Mouse (Mus musculus): ENCODE results near the gene Mrpl37. TPM values are rescaled to one million over a fixed set of nuclear protein-coding genes. Genes with fewer than 3 reads are reported as not detected.
"Not testable (repeated sequence)": the region's sequence is repeated elsewhere in the genome, so short reads cannot be mapped to it uniquely, and the experiment has no call there.

Gene Mrpl37
- total RNA-seq (2021): 10 to 100 TPM; 82.0 to 95.5 TPM
- long read RNA-seq, experiment 1, transcript Mrpl37-201 (7 exons, 1,498 nt): major isoform, 85 of 93 reads
- long read RNA-seq, experiment 1, partial matches to known transcripts: 1 of 93 reads
- long read RNA-seq, experiment 1, other reads (novel, unspliced or antisense): 3 of 93 reads
- long read RNA-seq, experiment 2, transcript Mrpl37-201 (7 exons, 1,498 nt): major isoform, 95 of 105 reads
- long read RNA-seq, experiment 2, partial matches to known transcripts: 5 of 105 reads
- long read RNA-seq, experiment 2, other reads (novel, unspliced or antisense): 3 of 105 reads

GRCm38 (mm10) chr4:107066252-107067124, at the start of gene Mrpl37, which contains the start of gene Cyb5rl:
Gene Mrpl37, minus strand, starts transcription at chr4:107066868.
Gene Cyb5rl, plus strand, starts transcription at chr4:107066988.
- peak; percentile 95 for DNase-seq

GRCm38 (mm10) chr4:107114278-107114677, 47.6 kb upstream of the Mrpl37 start:
- no peak for DNase-seq

DNA sequence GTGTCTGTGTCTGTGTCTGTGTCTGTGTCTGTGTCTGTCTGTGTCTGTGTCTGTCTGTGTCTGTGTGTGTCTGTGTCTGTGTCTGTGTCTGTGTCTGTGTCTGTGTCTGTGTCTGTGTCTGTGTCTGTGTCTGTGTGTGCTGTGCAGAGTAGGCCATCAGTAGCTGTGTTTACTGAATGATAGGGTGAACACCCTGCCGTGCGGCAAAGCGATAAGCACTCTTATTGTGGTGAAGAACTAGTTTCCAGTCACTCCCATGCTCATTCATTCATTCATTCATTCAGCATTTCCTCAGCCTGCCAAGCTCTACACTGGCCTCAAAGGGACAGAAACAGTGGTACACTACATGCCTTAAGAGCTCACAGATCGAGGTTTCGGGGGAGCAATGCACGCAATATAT, 42.5 kb upstream of the Mrpl37 start:
- DNase-seq: not testable (repeated sequence)

DNA sequence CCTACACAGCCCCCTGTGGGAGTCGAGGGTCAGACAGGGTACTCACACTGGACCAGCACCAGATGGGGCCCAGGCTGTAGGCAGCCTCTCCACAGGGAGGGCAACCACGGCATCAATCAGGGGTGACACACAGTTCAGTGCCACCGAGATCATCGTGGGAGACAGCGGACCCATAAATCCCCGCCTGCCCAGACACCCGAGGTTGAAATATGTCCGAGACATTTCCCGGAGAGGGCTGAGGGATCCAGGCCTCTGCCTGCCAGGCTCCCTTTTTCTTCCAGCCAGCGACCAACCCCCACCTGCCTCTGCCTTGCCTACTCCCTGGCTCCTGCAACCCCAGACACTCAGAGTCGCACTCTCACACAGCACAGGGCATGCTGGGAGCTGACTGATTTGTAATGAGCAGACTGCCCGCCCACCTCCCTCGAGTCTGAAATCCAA, 41.6 kb upstream of the Mrpl37 start:
- no peak for DNase-seq

DNA sequence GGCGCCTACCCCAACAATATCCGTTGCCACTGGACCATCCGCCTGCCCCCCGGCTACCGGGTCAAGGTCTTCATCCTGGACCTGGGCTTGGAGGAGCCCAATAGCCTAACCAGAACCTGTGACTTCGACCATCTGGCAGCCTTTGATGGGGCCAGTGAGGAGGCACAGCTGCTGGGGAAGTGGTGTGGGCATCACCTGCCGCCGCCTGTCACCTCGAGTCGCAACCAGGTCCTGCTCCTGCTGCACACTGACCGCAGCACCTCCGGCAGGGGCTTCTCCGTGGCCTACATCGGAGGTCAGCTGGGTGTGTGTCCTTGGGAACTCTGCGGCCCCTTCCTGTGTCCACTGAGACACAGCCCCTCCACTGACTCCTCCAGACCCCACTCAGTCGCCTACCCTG, 40.1 kb upstream of the Mrpl37 start:
- DNase-seq: no peak

DNA sequence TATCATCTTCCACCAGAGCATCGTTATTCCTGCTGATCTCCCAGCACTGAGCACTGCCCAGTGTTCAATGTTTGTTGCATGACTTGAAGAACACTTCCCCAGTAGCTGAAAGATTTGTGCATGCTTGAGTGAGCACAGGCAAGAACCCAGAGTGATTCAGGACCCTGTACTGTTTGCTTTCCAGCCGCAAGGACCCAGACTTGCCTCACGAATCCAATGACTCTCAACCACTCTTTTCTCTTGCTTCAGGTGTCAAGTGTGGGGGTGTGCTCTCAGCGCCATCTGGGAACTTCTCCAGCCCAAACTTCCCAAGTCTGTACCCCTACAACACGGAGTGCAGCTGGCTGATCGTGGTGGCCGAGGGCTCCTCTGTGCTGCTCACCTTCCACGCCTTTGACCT, 35.6 kb upstream of the Mrpl37 start:
- no peak for DNase-seq

GRCm38 (mm10) chr4:107098791-107099525, 32.3 kb upstream of the Mrpl37 start:
- DNase-seq: no peak

- no peak for DNase-seq
These were observed 31.7 kb upstream of the Mrpl37 start for GRCm38 (mm10) chr4:107098375-107098774.

DNA sequence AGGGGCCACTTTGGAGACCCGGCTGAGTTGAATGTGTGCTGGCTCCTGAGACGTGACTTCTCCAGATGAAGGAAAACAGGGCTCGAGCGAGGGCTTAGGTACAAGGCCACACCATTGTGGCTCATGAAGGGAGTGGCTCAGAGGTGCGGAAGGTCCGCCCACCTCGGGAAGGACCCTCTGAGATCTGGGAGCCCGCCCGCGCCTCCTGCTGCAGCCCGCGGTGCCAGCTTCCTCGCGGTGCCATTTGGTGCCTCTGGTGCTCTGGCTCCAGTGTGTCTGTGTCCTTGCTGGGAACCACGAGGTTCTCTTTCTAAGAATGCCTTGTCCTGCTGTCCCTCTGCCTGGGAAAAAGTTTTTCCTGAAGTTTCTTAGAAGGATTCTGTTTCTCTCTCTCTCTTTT, 31.2 kb upstream of the Mrpl37 start:
- no peak for DNase-seq

GRCm38 (mm10) chr4:107096841-107097373, 30.2 kb upstream of the Mrpl37 start, which contains the start of gene Cdcp2:
Gene Cdcp2, plus strand, starts transcription at chr4:107096891.
- no peak for DNase-seq

DNA sequence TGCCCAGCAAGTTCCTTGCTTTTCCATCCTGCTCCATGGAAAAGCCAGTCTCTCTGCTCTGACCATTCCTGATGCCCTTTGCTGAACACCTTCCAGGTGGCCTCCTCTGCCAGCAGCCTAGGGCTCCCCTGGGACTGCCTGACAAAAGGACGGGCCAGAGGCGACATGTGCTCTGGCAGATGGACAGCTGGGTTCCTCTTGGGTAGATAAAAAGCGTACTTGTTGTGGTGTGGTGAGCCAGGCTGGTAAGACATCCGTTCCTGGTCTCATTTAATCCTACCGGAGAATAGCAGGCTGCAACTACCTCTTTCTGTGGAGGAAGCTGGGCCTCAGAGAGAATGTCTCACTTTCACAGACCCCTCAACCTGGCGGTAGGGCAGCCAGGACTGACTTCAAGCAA, 29.4 kb upstream of the Mrpl37 start:
- DNase-seq: no peak

DNA sequence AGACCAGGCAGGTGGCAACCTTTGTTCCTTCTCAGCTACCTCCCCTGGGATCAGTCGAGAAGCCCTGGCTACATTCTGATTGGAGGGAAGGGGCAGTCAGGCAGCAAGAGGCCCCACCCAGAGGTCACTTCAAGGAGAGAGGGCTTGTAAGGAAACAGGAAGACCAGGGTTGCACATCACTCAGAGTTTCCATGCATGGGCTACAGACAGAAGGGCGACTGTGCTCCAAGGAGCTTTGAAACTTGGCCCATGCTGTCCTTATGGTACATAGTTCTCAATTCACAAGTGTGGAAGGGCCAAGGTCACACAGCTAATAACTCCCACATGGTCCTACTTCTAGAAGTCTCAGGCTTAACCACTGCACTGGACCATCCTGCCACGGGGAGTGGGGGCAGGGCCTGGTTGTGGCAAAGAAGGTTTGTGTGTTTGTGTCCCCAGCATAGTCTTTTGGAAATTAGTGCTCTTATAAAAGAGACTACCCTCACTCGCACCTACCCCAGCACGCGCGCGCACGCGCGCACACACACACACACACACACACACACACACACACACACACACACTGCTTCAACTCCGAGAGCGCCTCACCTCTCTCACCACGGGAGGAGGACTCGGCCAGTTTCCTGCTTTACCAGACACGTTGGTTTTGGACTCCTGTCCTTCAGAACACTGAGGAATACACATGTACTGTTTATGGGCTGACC, 28.0 kb upstream of the Mrpl37 start:
- no peak for DNase-seq

DNA sequence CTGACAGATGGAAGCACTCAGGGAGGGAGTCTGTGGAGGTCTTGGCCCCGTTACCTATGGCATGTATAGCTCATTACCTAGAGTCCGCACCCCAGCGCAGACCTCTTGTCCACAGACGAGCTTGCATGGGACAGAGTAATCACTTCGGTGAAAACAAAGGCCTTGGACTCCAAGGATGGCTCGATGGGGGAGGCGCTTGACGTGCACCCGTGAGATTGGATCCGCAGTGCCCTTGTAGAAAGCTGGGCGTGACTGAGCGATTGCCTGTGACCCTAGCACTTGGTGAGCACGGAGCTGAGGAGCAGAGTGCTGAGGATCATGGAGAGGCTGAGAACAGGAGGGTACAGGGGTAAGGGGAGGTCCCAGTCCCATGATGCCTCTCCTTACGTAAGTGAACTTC, 25.0 kb upstream of the Mrpl37 start:
- DNase-seq: no peak

DNA sequence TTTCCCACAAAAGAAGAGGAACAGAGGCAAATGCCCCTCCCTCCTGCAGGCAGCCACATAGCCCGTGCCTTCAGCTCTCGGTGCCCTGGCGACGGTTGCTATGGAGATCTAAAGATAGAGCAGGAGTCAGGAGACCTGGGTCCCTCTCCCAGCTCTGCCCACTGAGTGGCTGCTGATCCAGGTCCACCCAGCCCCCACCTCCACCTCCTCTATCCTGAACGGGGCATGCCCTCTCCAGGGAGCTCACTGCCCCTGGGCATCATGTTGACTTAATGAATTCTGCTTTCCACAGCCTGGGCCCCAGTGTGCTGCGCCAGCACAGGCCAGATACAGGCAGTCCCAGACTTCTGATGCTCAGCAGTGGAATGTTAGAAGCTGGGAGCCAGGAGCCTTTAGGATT, 18.2 kb upstream of the Mrpl37 start:
- DNase-seq: no peak

- DNase-seq: no peak
These were observed 17.7 kb upstream of the Mrpl37 start for GRCm38 (mm10) chr4:107084343-107084742.

DNA sequence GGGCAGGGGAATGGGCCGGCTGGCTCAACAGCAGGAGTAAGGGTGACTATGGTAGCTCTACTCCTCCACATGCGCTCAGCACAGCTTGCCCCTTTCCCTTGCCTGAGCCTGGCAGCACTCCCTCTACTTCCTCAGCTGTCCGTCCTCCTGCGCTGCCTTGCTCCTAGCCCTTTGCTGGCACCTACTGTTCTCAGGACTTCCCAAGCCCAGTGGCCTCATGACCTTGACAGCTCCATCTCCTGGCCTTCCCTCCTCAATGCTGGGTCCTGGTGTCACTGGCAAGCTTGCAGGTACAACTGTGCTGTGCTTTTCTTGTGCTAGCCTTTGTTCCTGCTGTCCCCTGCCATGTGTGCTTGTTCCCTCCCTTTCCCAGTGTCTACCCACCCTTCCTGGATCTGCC, 16.5 kb upstream of the Mrpl37 start:
- no peak for DNase-seq

- DNase-seq: no peak
These were observed 15.5 kb upstream of the Mrpl37 start for GRCm38 (mm10) chr4:107082185-107082584.

DNA sequence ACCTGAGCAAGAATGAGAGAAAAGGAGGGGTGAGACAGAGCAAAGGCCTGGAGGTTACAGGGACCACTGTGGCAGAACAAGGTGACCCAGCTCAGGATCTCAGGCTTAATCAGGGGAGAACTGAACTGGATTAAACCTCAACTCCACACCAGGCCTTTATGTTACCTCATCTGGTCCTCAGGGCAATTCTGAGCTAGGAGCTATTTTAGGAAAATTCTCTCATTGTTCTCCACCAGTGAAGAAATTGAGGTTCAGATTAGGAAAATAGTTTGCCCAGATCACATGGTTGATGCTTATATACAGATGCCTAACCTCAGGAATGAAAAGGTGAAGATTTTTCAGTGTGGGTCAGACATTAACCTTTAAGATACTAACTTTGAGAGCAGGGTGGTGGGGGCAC, 13.0 kb upstream of the Mrpl37 start:
- no peak for DNase-seq

DNA sequence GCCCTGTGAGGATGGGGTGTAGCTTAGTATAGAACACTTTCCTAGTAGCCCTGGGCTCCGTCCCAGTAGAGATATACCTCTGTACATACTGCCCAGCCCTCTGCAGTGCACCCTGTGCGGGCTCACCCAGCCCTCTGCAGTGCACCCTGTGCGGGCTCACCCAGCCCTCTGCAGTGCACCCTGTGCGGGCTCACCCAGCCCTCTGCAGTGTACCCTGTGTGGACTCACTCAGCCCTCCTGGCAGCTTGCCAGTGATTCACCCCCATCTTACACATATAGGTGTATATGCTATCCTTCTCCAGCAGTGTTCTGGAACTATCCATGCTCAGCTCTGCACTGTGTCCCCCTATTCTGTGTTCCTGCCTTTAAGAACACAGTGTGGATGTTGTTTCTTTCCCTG, 12.2 kb upstream of the Mrpl37 start:
- no peak for DNase-seq

GRCm38 (mm10) chr4:107075456-107075855, 8.8 kb upstream of the Mrpl37 start:
- no peak for DNase-seq

- DNase-seq: no peak
These were observed 5.7 kb upstream of the Mrpl37 start for GRCm38 (mm10) chr4:107072343-107072742.
